Mouse (Mus musculus) forebrain, embryonic 13.5 days (tissue): Measurements from ENCODE around the gene Clstn2. TPM values are rescaled to one million over a fixed set of nuclear protein-coding genes. Genes with fewer than 3 reads are reported as not detected.

ENCODE experiments used
- ATAC-seq: fragments of 200-750 bp; cut with Nextera tagmentation; 2 replicates; pipeline ENCODE4 v1.8.0; 2017
- H3K27ac ChIP-seq: fragments of 300-500 bp; sonication (generic); 2 replicates; pipeline ENCODE4 v1.5.1; 2015; ENCODE audit warnings: inconsistent platforms, mild to moderate bottlenecking, moderate library complexity
- H3K27me3 ChIP-seq: fragments of 300-500 bp; sonication (generic); 2 replicates; pipeline ENCODE4 v1.6.1; 2015; ENCODE audit warnings: mild to moderate bottlenecking, inconsistent platforms
- H3K36me3 ChIP-seq: fragments of 300-500 bp; sonication (generic); 2 replicates; pipeline ENCODE4 v1.6.1; 2015; ENCODE audit warnings: mild to moderate bottlenecking, inconsistent platforms; ENCODE audit not compliant: poor library complexity, severe bottlenecking
- H3K4me1 ChIP-seq: fragments of 300-500 bp; sonication (generic); 2 replicates; pipeline ENCODE4 v1.6.1; 2015; ENCODE audit warnings: inconsistent platforms
- H3K4me2 ChIP-seq: fragments of 300-500 bp; sonication (generic); 2 replicates; pipeline ENCODE4 v1.6.1; 2015; ENCODE audit warnings: inconsistent platforms, mild to moderate bottlenecking, moderate library complexity
- H3K4me3 ChIP-seq: fragments of 300-500 bp; sonication (generic); 2 replicates; pipeline ENCODE4 v1.5.1; 2015; ENCODE audit warnings: mild to moderate bottlenecking, inconsistent platforms
- H3K9ac ChIP-seq: fragments of 300-500 bp; sonication (generic); 2 replicates; pipeline ENCODE4 v1.6.1; 2015; ENCODE audit warnings: mild to moderate bottlenecking, inconsistent platforms
- H3K9me3 ChIP-seq: fragments of 300-500 bp; sonication (generic); replicated peaks from 2 replicates; pipeline ENCODE4 v1.6.1; 2016; ENCODE audit warnings: inconsistent platforms
- WGBS: fragments of 180-500 bp; shearing (Covaris S2); methylation state at CpG from one replicate; pipeline ENCODE4 v1.1.7; 2015; 5-methylcytosine and 5-hydroxymethylcytosine counted together
- polyA plus RNA-seq: library from polyadenylated mRNA; unstranded; fragments of >200 nt; fragmentation: Nextera tagmentation; extraction: Ambion mirVana; gene quantifications from 2 replicates; pipeline ENCODE4 v1.2.1, GENCODE M21; 2015

Clstn2 gene
- polyA plus RNA-seq, 1 experiment from 2014 or later: 3.8 TPM

GRCm38 (mm10) chr9:97602476-97602875, 430.5 kb downstream of the Clstn2 start:
- no peak for ATAC-seq

GRCm38 (mm10) chr9:97599006-97599405, 434.0 kb downstream of the Clstn2 start:
- ATAC-seq: peak; percentile 33; the same call in 1 of the 2 replicates
- no peaks in the 10 kb centered on the region for H3K27me3 ChIP-seq
- no peak overlapping the region for H3K27ac ChIP-seq
- H3K4me2 ChIP-seq: no peak overlapping the region
- no peaks in the 10 kb centered on the region for H3K36me3 ChIP-seq
- H3K9me3 ChIP-seq: no peaks in the 10 kb centered on the region
- H3K4me3 ChIP-seq: no peak overlapping the region
- H3K4me1 ChIP-seq: 0 out of 2 replicates have a peak, but pooled peaks cover 6% of the 10 kb centered on the region
- 89% methylated on average over 3 of the region's 3 CpGs for WGBS
- H3K9ac ChIP-seq: no peak overlapping the region

More at GRCm38 (mm10) chr9:97602476-97602875, 430.5 kb downstream of the Clstn2 start:
- Histone ChIP-seq H3K36me3 (no peaks in the 10 kb centered on the region), H3K4me1 (0 out of 2 replicates have a peak, but pooled peaks cover 6% of the 10 kb centered on the region), H3K27ac (no peak overlapping the region), H3K4me3 (no peak overlapping the region), H3K4me2 (no peak overlapping the region), H3K9ac (no peak overlapping the region), H3K27me3 (no peaks in the 10 kb centered on the region), H3K9me3 (no peaks in the 10 kb centered on the region)
- WGBS: 79% methylated on average over 5 of the region's 5 CpGs

- Histone ChIP-seq H3K9ac (no peak overlapping the region), H3K4me3 (no peak overlapping the region), H3K36me3 (no peaks in the 10 kb centered on the region), H3K9me3 (no peaks in the 10 kb centered on the region), H3K27me3 (no peaks in the 10 kb centered on the region), H3K4me2 (no peak overlapping the region), H3K4me1 (no peaks in the 10 kb centered on the region), H3K27ac (no peak overlapping the region)
- 91% methylated on average over 4 of the region's 4 CpGs for WGBS
- no peak for ATAC-seq
These were observed 442.3 kb downstream of the Clstn2 start for GRCm38 (mm10) chr9:97590712-97591111.

GRCm38 (mm10) chr9:97570881-97571280, 462.1 kb downstream of the Clstn2 start:
- Histone ChIP-seq H3K9me3 (no peaks in the 10 kb centered on the region), H3K36me3 (no peaks in the 10 kb centered on the region), H3K27ac (no peak overlapping the region), H3K4me1 (no peaks in the 10 kb centered on the region), H3K27me3 (no peaks in the 10 kb centered on the region), H3K4me2 (no peak overlapping the region), H3K9ac (no peak overlapping the region), H3K4me3 (no peak overlapping the region)
- 70% methylated on average over 7 of the region's 7 CpGs for WGBS
- ATAC-seq: no peak

- no peaks in the 10 kb centered on the region for H3K36me3 ChIP-seq
- ATAC-seq: no peak
- no peak overlapping the region for H3K27ac ChIP-seq
- H3K4me1 ChIP-seq: no peaks in the 10 kb centered on the region
- H3K4me2 ChIP-seq: no peak overlapping the region
- H3K27me3 ChIP-seq: no peaks in the 10 kb centered on the region
- H3K9ac ChIP-seq: no peak overlapping the region
- 90% methylated on average over 6 of the region's 6 CpGs for WGBS
- no peaks in the 10 kb centered on the region for H3K9me3 ChIP-seq
- H3K4me3 ChIP-seq: no peak overlapping the region
These were observed 469.9 kb downstream of the Clstn2 start for GRCm38 (mm10) chr9:97563121-97563520.

- WGBS: 95% methylated on average over 4 of the region's 4 CpGs
- Histone ChIP-seq H3K4me2 (no peak overlapping the region), H3K36me3 (no peaks in the 10 kb centered on the region), H3K27ac (no peak overlapping the region), H3K9ac (no peak overlapping the region), H3K27me3 (no peaks in the 10 kb centered on the region), H3K9me3 (no peaks in the 10 kb centered on the region), H3K4me1 (peaks cover 13% of the 10 kb centered on the region), H3K4me3 (no peak overlapping the region)
- no peak for ATAC-seq
These were observed 488.6 kb downstream of the Clstn2 start for GRCm38 (mm10) chr9:97544359-97544758.

- Histone ChIP-seq H3K36me3 (no peaks in the 10 kb centered on the region), H3K27ac (no peak overlapping the region), H3K4me3 (no peak overlapping the region), H3K27me3 (no peaks in the 10 kb centered on the region), H3K4me2 (no peak overlapping the region), H3K4me1 (peaks cover 15% of the 10 kb centered on the region), H3K9me3 (no peaks in the 10 kb centered on the region), H3K9ac (no peak overlapping the region)
- WGBS: 35% methylated on average over 6 of the region's 6 CpGs
- peak; percentile 21; the same call in 1 of the 2 replicates for ATAC-seq
These were observed 491.6 kb downstream of the Clstn2 start for GRCm38 (mm10) chr9:97541419-97541818.

GRCm38 (mm10) chr9:97538075-97538779, 494.8 kb downstream of the Clstn2 start:
- no peak overlapping the region for H3K4me2 ChIP-seq
- WGBS: 55% methylated on average over 8 of the region's 8 CpGs
- no peak overlapping the region for H3K4me3 ChIP-seq
- H3K36me3 ChIP-seq: no peaks in the 10 kb centered on the region
- H3K9me3 ChIP-seq: no peaks in the 10 kb centered on the region
- no peak overlapping the region for H3K27ac ChIP-seq
- no peak overlapping the region for H3K9ac ChIP-seq
- no peak for ATAC-seq
- H3K4me1 ChIP-seq: peaks cover 15% of the 10 kb centered on the region
- no peaks in the 10 kb centered on the region for H3K27me3 ChIP-seq

- no peak overlapping the region for H3K27ac ChIP-seq
- H3K36me3 ChIP-seq: no peaks in the 10 kb centered on the region
- H3K27me3 ChIP-seq: no peaks in the 10 kb centered on the region
- H3K4me2 ChIP-seq: no peak overlapping the region
- H3K4me3 ChIP-seq: no peak overlapping the region
- H3K9me3 ChIP-seq: no peaks in the 10 kb centered on the region
- 0 out of 2 replicates have a peak, but pooled peaks cover 2% of the 10 kb centered on the region for H3K4me1 ChIP-seq
- WGBS: 86% methylated on average over 2 of the region's 2 CpGs
- ATAC-seq: peak; percentile 65; the same call in 1 of the 2 replicates
- no peak overlapping the region for H3K9ac ChIP-seq
These were observed 498.8 kb downstream of the Clstn2 start for GRCm38 (mm10) chr9:97534196-97534595.

GRCm38 (mm10) chr9:97533306-97533705, 499.7 kb downstream of the Clstn2 start:
- no peak overlapping the region for H3K4me2 ChIP-seq
- H3K9me3 ChIP-seq: no peaks in the 10 kb centered on the region
- no peaks in the 10 kb centered on the region for H3K27me3 ChIP-seq
- no peak overlapping the region for H3K4me3 ChIP-seq
- ATAC-seq: 0 out of 2 replicates have a peak, but pooled peaks have one; percentile 21
- H3K9ac ChIP-seq: no peak overlapping the region
- WGBS: 82% methylated on average over 3 of the region's 3 CpGs
- no peaks in the 10 kb centered on the region for H3K36me3 ChIP-seq
- no peak overlapping the region for H3K27ac ChIP-seq
- H3K4me1 ChIP-seq: 0 out of 2 replicates have a peak, but pooled peaks cover 2% of the 10 kb centered on the region

GRCm38 (mm10) chr9:97532536-97532935, 500.4 kb downstream of the Clstn2 start:
- H3K9me3 ChIP-seq: no peaks in the 10 kb centered on the region
- no peaks in the 10 kb centered on the region for H3K27me3 ChIP-seq
- no peak overlapping the region for H3K4me3 ChIP-seq
- H3K36me3 ChIP-seq: no peaks in the 10 kb centered on the region
- no peaks in the 10 kb centered on the region for H3K4me1 ChIP-seq
- no peak overlapping the region for H3K9ac ChIP-seq
- H3K4me2 ChIP-seq: no peak overlapping the region
- no peak overlapping the region for H3K27ac ChIP-seq
- no peak for ATAC-seq
- 93% methylated on average over 13 of the region's 13 CpGs for WGBS

- ATAC-seq: no peak
- H3K27ac ChIP-seq: no peak overlapping the region
- H3K4me2 ChIP-seq: no peak overlapping the region
- H3K9ac ChIP-seq: no peak overlapping the region
- no peaks in the 10 kb centered on the region for H3K27me3 ChIP-seq
- no peaks in the 10 kb centered on the region for H3K9me3 ChIP-seq
- H3K36me3 ChIP-seq: no peaks in the 10 kb centered on the region
- no peaks in the 10 kb centered on the region for H3K4me1 ChIP-seq
- no peak overlapping the region for H3K4me3 ChIP-seq
- WGBS: 93% methylated on average over 1 of the region's 1 CpGs
These were observed 505.1 kb downstream of the Clstn2 start for GRCm38 (mm10) chr9:97527926-97528325.

- Histone ChIP-seq H3K27me3 (no peaks in the 10 kb centered on the region), H3K36me3 (no peaks in the 10 kb centered on the region), H3K4me2 (no peak overlapping the region), H3K27ac (no peak overlapping the region), H3K4me3 (no peak overlapping the region), H3K4me1 (no peaks in the 10 kb centered on the region), H3K9ac (no peak overlapping the region), H3K9me3 (no peaks in the 10 kb centered on the region)
- 90% methylated on average over 1 of the region's 1 CpGs for WGBS
- ATAC-seq: no peak
These were observed 505.7 kb downstream of the Clstn2 start for GRCm38 (mm10) chr9:97527276-97527675.
